Mouse (Mus musculus) regulatory T cell (primary cell): Measurements from ENCODE around the gene Btbd16.

Experiments
- in situ Hi-C: fragments of 300-600 bp; cut with MboI, MseI; formaldehyde crosslinking; loops from one replicate; pipeline ENCODE4 v1.15.1; 2025; ENCODE audit warnings: high pct_unique_total_duplicates

Gene Btbd16

GRCm38 (mm10) chr7:130860721-130861142 lies 86.9 kb downstream of the Btbd16 start:
- in situ Hi-C loops, result no loop called here

GRCm38 (mm10) chr7:130862501-130862900 lies 88.6 kb downstream of the Btbd16 start:
- in situ Hi-C loops, result no loop called here

- in situ Hi-C loops, result no loop called here
Measured at GRCm38 (mm10) chr7:130864711-130865110, 90.8 kb downstream of the Btbd16 start.

- in situ Hi-C loops, result no loop called here
Measured at GRCm38 (mm10) chr7:130865613-130866591, 92.0 kb downstream of the Btbd16 start, which contains the start of gene Plekha1. Gene Plekha1 (plus strand): TSS chr7:130865756.

- in situ Hi-C loops, result no loop called here
Measured at GRCm38 (mm10) chr7:130866640-130867039, 92.8 kb downstream of the Btbd16 start.

GRCm38 (mm10) chr7:130867256-130867655 lies 93.4 kb downstream of the Btbd16 start:
- in situ Hi-C loops, result no loop called here
